Mouse (Mus musculus) G1E (cell line): ENCODE measurements around the gene Rps6ka1. TPM values are rescaled to one million over a fixed set of nuclear protein-coding genes. Genes with fewer than 3 reads are reported as not detected.

Experiments used
- ATAC-seq: 2 replicates; pipeline ENCODE4 v1.8.0; 2016; ENCODE audit warnings: mild to moderate bottlenecking; ENCODE audit not compliant: insufficient number of reproducible peaks, poor library complexity, low FRiP score, severe bottlenecking; ENCODE audit errors: extremely low read depth
- DNase-seq: peaks from one replicate; pipeline ENCODE4 v3.0.0; 2012; ENCODE audit warnings: low spot score
- H3K27me3 ChIP-seq: 2 replicates; pipeline ENCODE4 v1.6.1; 2012; ENCODE audit warnings: mild to moderate bottlenecking, low read length, inconsistent platforms; ENCODE audit not compliant: insufficient read depth
- H3K36me3 ChIP-seq: replicated peaks from 2 replicates; pipeline ENCODE3; 2012; ENCODE audit warnings: mild to moderate bottlenecking, inconsistent platforms
- H3K4me1 ChIP-seq: 2 replicates; pipeline ENCODE4 v1.6.1; 2012; ENCODE audit warnings: low read depth, low read length, inconsistent platforms, mixed read lengths; ENCODE audit not compliant: insufficient read depth
- H3K4me3 ChIP-seq: 2 replicates; pipeline ENCODE4 v1.5.1; 2012; ENCODE audit warnings: low read depth, mild to moderate bottlenecking, inconsistent platforms, low read length, moderate library complexity, mixed read lengths
- H3K9me3 ChIP-seq: replicated peaks from 2 replicates; pipeline ENCODE4 v1.6.1; 2012; ENCODE audit warnings: inconsistent platforms
- CTCF ChIP-seq: IDR thresholded peaks from 2 replicates; pipeline ENCODE4 v1.5.1; 2012; ENCODE audit warnings: low read depth, low read length, inconsistent platforms, mixed read lengths
- GATA1 ChIP-seq: IDR thresholded peaks from 2 replicates; pipeline ENCODE4 v1.6.1; 2012; ENCODE audit warnings: borderline replicate concordance, low read length, inconsistent platforms, mixed read lengths
- GATA2 ChIP-seq: IDR thresholded peaks from 2 replicates; pipeline ENCODE4 v1.6.1; 2012; ENCODE audit warnings: low read depth, low read length, inconsistent platforms, borderline replicate concordance
- POLR2AphosphoS5 ChIP-seq: IDR thresholded peaks from 2 replicates; pipeline ENCODE4 v1.6.1; 2012; ENCODE audit warnings: low read depth, low read length, inconsistent platforms; ENCODE audit not compliant: insufficient replicate concordance
- TAL1 ChIP-seq: conservative IDR thresholded peaks from 2 replicates; pipeline ENCODE4 v1.6.1; 2012; ENCODE audit warnings: low read depth, low read length, inconsistent platforms, mixed read lengths
- polyA plus RNA-seq: library from polyadenylated mRNA; stranded (reverse); fragments of >175 nt; gene quantifications from 2 replicates; pipeline ENCODE4 v1.2.3, GENCODE M21; 2012
- total RNA-seq, 2 experiments: library from RNA; stranded (forward) in 1 of 2; stranded (reverse) in 1 of 2; fragments of 200-1000 nt in 1 of 2; fragments of >200 nt in 1 of 2; fragmentation: Nextera tagmentation in 1 of 2; gene quantifications; 2 replicates each; pipeline ENCODE4 v1.2.3; 2014 to 2017

The Rps6ka1 gene
- total and polyA plus RNA-seq, 3 experiments = 27.3 to 29.7 (median 27.4) TPM

DNA sequence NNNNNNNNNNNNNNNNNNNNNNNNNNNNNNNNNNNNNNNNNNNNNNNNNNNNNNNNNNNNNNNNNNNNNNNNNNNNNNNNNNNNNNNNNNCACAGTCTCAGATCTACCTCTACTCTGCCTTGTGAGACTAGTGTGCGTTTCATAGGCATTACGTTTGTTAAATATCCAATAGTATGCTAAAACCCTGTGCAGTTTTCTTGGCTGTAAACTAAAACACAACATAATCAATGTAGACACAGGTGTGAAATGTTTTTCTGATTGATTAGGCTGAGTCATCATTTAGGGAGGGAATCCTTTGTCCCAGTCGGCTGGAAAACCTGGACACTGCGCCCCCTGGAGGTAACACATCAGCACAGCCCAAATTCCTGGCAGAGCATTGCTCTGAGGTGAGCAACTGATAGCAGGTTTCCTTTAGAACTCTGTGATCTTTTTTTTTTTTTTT lies 48.2 kb downstream of the Rps6ka1 start:
- no peak for ATAC-seq

GRCm38 (mm10) chr4:133836575-133836974 lies 51.0 kb downstream of the Rps6ka1 start:
- Histone ChIP-seq H3K4me3 (no peak overlapping the region), H3K4me1 (peaks cover 17% of the 10 kb centered on the region), H3K36me3 (no peaks in the 10 kb centered on the region), H3K9me3 (no peaks in the 10 kb centered on the region), H3K27me3 (no peaks in the 10 kb centered on the region)
- ATAC-seq (no peak), DNase-seq (no peak)
- TF ChIP-seq CTCF (peak; percentile 24; the same call in 1 of the 2 replicates), TAL1 (no peak)

More for the DNA sequence above, 48.2 kb downstream of the Rps6ka1 start:
- Histone ChIP-seq H3K4me1 (peaks cover 28% of the 10 kb centered on the region), H3K36me3 (no peaks in the 10 kb centered on the region), H3K27me3 (0 out of 2 replicates have a peak, but pooled peaks cover under 1% of the 10 kb centered on the region), H3K4me3 (no peak overlapping the region), H3K9me3 (no peaks in the 10 kb centered on the region)
- no peak for DNase-seq
- TF ChIP-seq CTCF = peak; percentile 19; the same call in 1 of the 2 replicates
- no peak for TF ChIP-seq TAL1

GRCm38 (mm10) chr4:133835211-133835610 lies 52.4 kb downstream of the Rps6ka1 start:
- Histone ChIP-seq H3K9me3 (no peaks in the 10 kb centered on the region), H3K4me3 (no peak overlapping the region), H3K27me3 (no peaks in the 10 kb centered on the region), H3K36me3 (no peaks in the 10 kb centered on the region), H3K4me1 (peaks cover 10% of the 10 kb centered on the region)
- DNase-seq (no peak), ATAC-seq (no peak)
- no peak for TF ChIP-seq TAL1
- no peak for TF ChIP-seq POLR2AphosphoS5
- TF ChIP-seq CTCF = no peak
- TF ChIP-seq GATA1 = no peak
- no peak for TF ChIP-seq GATA2

GRCm38 (mm10) chr4:133832945-133833874 lies 54.4 kb downstream of the Rps6ka1 start:
- TF ChIP-seq CTCF = peak; percentile 22; the same call in 1 of the 2 replicates
- no peak for TF ChIP-seq GATA2
- no peaks in the 10 kb centered on the region for H3K36me3 ChIP-seq
- no peaks in the 10 kb centered on the region for H3K9me3 ChIP-seq
- H3K4me3 ChIP-seq = no peak overlapping the region
- no peaks in the 10 kb centered on the region for H3K27me3 ChIP-seq
- peaks cover 21% of the 10 kb centered on the region for H3K4me1 ChIP-seq
- ATAC-seq (no peak; the same call in 1 of the 2 replicates), DNase-seq (no peak)

GRCm38 (mm10) chr4:133830453-133830852 lies 57.1 kb downstream of the Rps6ka1 start:
- no peaks in the 10 kb centered on the region for H3K27me3 ChIP-seq
- no peaks in the 10 kb centered on the region for H3K36me3 ChIP-seq
- no peak overlapping the region for H3K4me3 ChIP-seq
- peaks cover 26% of the 10 kb centered on the region for H3K4me1 ChIP-seq
- TF ChIP-seq TAL1 (no peak), POLR2AphosphoS5 (no peak), GATA2 (no peak), CTCF (no peak), GATA1 (no peak)
- no peak for DNase-seq
- no peaks in the 10 kb centered on the region for H3K9me3 ChIP-seq
- ATAC-seq = no peak

- no peak for TF ChIP-seq GATA1
- TF ChIP-seq CTCF = peak; percentile 87
- ATAC-seq = no peak
- H3K4me3 ChIP-seq = no peak overlapping the region
- no peak for DNase-seq
- peaks cover 23% of the 10 kb centered on the region for H3K4me1 ChIP-seq
- no peaks in the 10 kb centered on the region for H3K9me3 ChIP-seq
- H3K36me3 ChIP-seq = no peaks in the 10 kb centered on the region
- H3K27me3 ChIP-seq = no peaks in the 10 kb centered on the region
Measured at GRCm38 (mm10) chr4:133829281-133830070, 58.1 kb downstream of the Rps6ka1 start.
